Mouse (Mus musculus) liver, adult (tissue): ENCODE measurements around the gene Xrcc3.

Source experiments
- GATA4 ChIP-seq: IDR thresholded peaks from 2 replicates; pipeline ENCODE4 v1.6.1; 2014; ENCODE audit warnings: mild to moderate bottlenecking, low read length; ENCODE audit not compliant: insufficient replicate concordance

Xrcc3 gene

GRCm38 (mm10) chr12:111769816-111770577 lies 43.7 kb downstream of the Xrcc3 start:
- no peak for TF ChIP-seq GATA4

GRCm38 (mm10) chr12:111769306-111769705 lies 44.4 kb downstream of the Xrcc3 start:
- TF ChIP-seq GATA4, result no peak

- TF ChIP-seq GATA4, result no peak
These were observed 45.2 kb downstream of the Xrcc3 start for GRCm38 (mm10) chr12:111768322-111768928.

GRCm38 (mm10) chr12:111766313-111767236 lies 47.1 kb downstream of the Xrcc3 start:
- no peak for TF ChIP-seq GATA4

GRCm38 (mm10) chr12:111762620-111763280 lies 50.9 kb downstream of the Xrcc3 start:
- TF ChIP-seq GATA4, result no peak

GRCm38 (mm10) chr12:111760306-111760908 lies 53.3 kb downstream of the Xrcc3 start:
- TF ChIP-seq GATA4, result no peak

- no peak for TF ChIP-seq GATA4
These were observed 54.3 kb downstream of the Xrcc3 start for GRCm38 (mm10) chr12:111759176-111760061.

- no peak for TF ChIP-seq GATA4
These were observed 55.1 kb downstream of the Xrcc3 start, which contains the start of gene Klc1 for GRCm38 (mm10) chr12:111758381-111759175. Gene Klc1 (plus strand): TSS chr12:111758849.

GRCm38 (mm10) chr12:111757561-111758325 lies 55.9 kb downstream of the Xrcc3 start:
- no peak for TF ChIP-seq GATA4

- TF ChIP-seq GATA4, result no peak
These were observed 57.0 kb downstream of the Xrcc3 start for GRCm38 (mm10) chr12:111756698-111757082.

- no peak for TF ChIP-seq GATA4
These were observed 57.5 kb downstream of the Xrcc3 start for GRCm38 (mm10) chr12:111756082-111756697.

- no peak for TF ChIP-seq GATA4
These were observed 58.4 kb downstream of the Xrcc3 start for GRCm38 (mm10) chr12:111755231-111755630.
